Mouse (Mus musculus): ENCODE measurements around the gene Gm48551. TPM values are rescaled to one million over a fixed set of nuclear protein-coding genes. Genes with fewer than 3 reads are reported as not detected.

The Gm48551 gene
- polyA plus RNA-seq, 1 experiment from 2014 or later, result 2.9 TPM

GRCm38 (mm10) chr10:81405588-81406201, 21.4 kb downstream of the Gm48551 start:
- Histone ChIP-seq H3K27ac (ENCODE audit: low read length) (no peak overlapping the region), H3K4me2 (ENCODE audit: low read depth, low read length) (no peak overlapping the region), H3K36me3 (ENCODE audit: control insufficient read depth, insufficient read depth, low read length) (peaks cover 10% of the 10 kb centered on the region), H3K4me1 (ENCODE audit: control insufficient read depth, insufficient read depth, low read length) (peaks cover 68% of the 10 kb centered on the region), H3K9ac (ENCODE audit: low read depth, low read length) (no peak overlapping the region), H3K27me3 (replicated peaks; ENCODE audit: control insufficient read depth, insufficient read depth, low read length) (peaks cover 4% of the 10 kb centered on the region; the same call in 1 of the 2 replicates), H3K4me3 (ENCODE audit: low read length) (no peak overlapping the region), H3K9me3 (ENCODE audit: control insufficient read depth, low read length) (no peaks in the 10 kb centered on the region)
- WGBS, result 51% methylated on average over 13 of the region's 13 CpGs
- no peak for ATAC-seq

- peak overlapping the region; percentile 51 for H3K9ac ChIP-seq (ENCODE audit: low read depth, low read length)
- peak overlapping the region; percentile 41 for H3K4me2 ChIP-seq (ENCODE audit: low read depth, low read length)
- peaks cover 70% of the 10 kb centered on the region for H3K4me1 ChIP-seq (ENCODE audit: control insufficient read depth, insufficient read depth, low read length)
- peak overlapping the region; percentile 28; the same call in 1 of the 2 replicates for H3K4me3 ChIP-seq (ENCODE audit: low read length)
- no peak overlapping the region for H3K27ac ChIP-seq (ENCODE audit: low read length)
- 41% methylated on average over 24 of the region's 24 CpGs for WGBS
- peaks cover 10% of the 10 kb centered on the region for H3K36me3 ChIP-seq (ENCODE audit: control insufficient read depth, insufficient read depth, low read length)
- H3K9me3 ChIP-seq (ENCODE audit: control insufficient read depth, low read length), result no peaks in the 10 kb centered on the region
- no peak for ATAC-seq
- H3K27me3 ChIP-seq (replicated peaks; ENCODE audit: control insufficient read depth, insufficient read depth, low read length), result peaks cover 4% of the 10 kb centered on the region; the same call in 1 of the 2 replicates
These were observed 22.5 kb downstream of the Gm48551 start for GRCm38 (mm10) chr10:81406504-81407440.

- H3K27ac ChIP-seq (ENCODE audit: low read length), result peak overlapping the region; percentile 43
- peak overlapping the region; percentile 51 for H3K9ac ChIP-seq (ENCODE audit: low read depth, low read length)
- peaks cover 10% of the 10 kb centered on the region for H3K36me3 ChIP-seq (ENCODE audit: control insufficient read depth, insufficient read depth, low read length)
- H3K4me1 ChIP-seq (ENCODE audit: control insufficient read depth, insufficient read depth, low read length), result peaks cover 70% of the 10 kb centered on the region
- no peaks in the 10 kb centered on the region for H3K9me3 ChIP-seq (ENCODE audit: control insufficient read depth, low read length)
- H3K4me3 ChIP-seq (ENCODE audit: low read length), result peak overlapping the region; percentile 28; the same call in 1 of the 2 replicates
- peaks cover 4% of the 10 kb centered on the region; the same call in 1 of the 2 replicates for H3K27me3 ChIP-seq (replicated peaks; ENCODE audit: control insufficient read depth, insufficient read depth, low read length)
- peak overlapping the region; percentile 41 for H3K4me2 ChIP-seq (ENCODE audit: low read depth, low read length)
- peak; percentile 26; the same call in 1 of the 2 replicates for ATAC-seq
- 28% methylated on average over 31 of the region's 31 CpGs for WGBS
These were observed 23.5 kb downstream of the Gm48551 start for GRCm38 (mm10) chr10:81407539-81408423.

GRCm38 (mm10) chr10:81408424-81408729, 24.1 kb downstream of the Gm48551 start:
- H3K36me3 ChIP-seq (ENCODE audit: control insufficient read depth, insufficient read depth, low read length), result peaks cover 14% of the 10 kb centered on the region
- H3K9ac ChIP-seq (ENCODE audit: low read depth, low read length), result no peak overlapping the region
- H3K27ac ChIP-seq (ENCODE audit: low read length), result peak overlapping the region; percentile 43; the same call in 1 of the 2 replicates
- WGBS, result 57% methylated on average over 13 of the region's 13 CpGs
- no peaks in the 10 kb centered on the region for H3K9me3 ChIP-seq (ENCODE audit: control insufficient read depth, low read length)
- H3K4me1 ChIP-seq (ENCODE audit: control insufficient read depth, insufficient read depth, low read length), result peaks cover 70% of the 10 kb centered on the region
- H3K4me2 ChIP-seq (ENCODE audit: low read depth, low read length), result no peak overlapping the region
- H3K4me3 ChIP-seq (ENCODE audit: low read length), result no peak overlapping the region
- no peak for ATAC-seq
- peaks cover 4% of the 10 kb centered on the region; the same call in 1 of the 2 replicates for H3K27me3 ChIP-seq (replicated peaks; ENCODE audit: control insufficient read depth, insufficient read depth, low read length)

GRCm38 (mm10) chr10:81408871-81409291, 24.6 kb downstream of the Gm48551 start:
- Histone ChIP-seq H3K4me3 (ENCODE audit: low read length) (no peak overlapping the region), H3K4me1 (ENCODE audit: control insufficient read depth, insufficient read depth, low read length) (peaks cover 73% of the 10 kb centered on the region), H3K9me3 (ENCODE audit: control insufficient read depth, low read length) (no peaks in the 10 kb centered on the region), H3K27ac (ENCODE audit: low read length) (peak overlapping the region; percentile 57), H3K4me2 (ENCODE audit: low read depth, low read length) (no peak overlapping the region), H3K9ac (ENCODE audit: low read depth, low read length) (no peak overlapping the region), H3K36me3 (ENCODE audit: control insufficient read depth, insufficient read depth, low read length) (peaks cover 14% of the 10 kb centered on the region), H3K27me3 (replicated peaks; ENCODE audit: control insufficient read depth, insufficient read depth, low read length) (peaks cover 4% of the 10 kb centered on the region; the same call in 1 of the 2 replicates)
- WGBS, result 21% methylated on average over 9 of the region's 9 CpGs
- ATAC-seq, result peak; percentile 64

GRCm38 (mm10) chr10:81409330-81409729, 25.1 kb downstream of the Gm48551 start:
- no peak overlapping the region for H3K4me2 ChIP-seq (ENCODE audit: low read depth, low read length)
- peaks cover 4% of the 10 kb centered on the region; the same call in 1 of the 2 replicates for H3K27me3 ChIP-seq (replicated peaks; ENCODE audit: control insufficient read depth, insufficient read depth, low read length)
- ATAC-seq, result no peak
- WGBS, result 39% methylated on average over 8 of the region's 8 CpGs
- H3K4me3 ChIP-seq (ENCODE audit: low read length), result no peak overlapping the region
- H3K9me3 ChIP-seq (ENCODE audit: control insufficient read depth, low read length), result no peaks in the 10 kb centered on the region
- peaks cover 14% of the 10 kb centered on the region for H3K36me3 ChIP-seq (ENCODE audit: control insufficient read depth, insufficient read depth, low read length)
- peak overlapping the region; percentile 57 for H3K27ac ChIP-seq (ENCODE audit: low read length)
- no peak overlapping the region for H3K9ac ChIP-seq (ENCODE audit: low read depth, low read length)
- peaks cover 78% of the 10 kb centered on the region for H3K4me1 ChIP-seq (ENCODE audit: control insufficient read depth, insufficient read depth, low read length)

GRCm38 (mm10) chr10:81410350-81410749, 26.1 kb downstream of the Gm48551 start:
- Histone ChIP-seq H3K9ac (ENCODE audit: low read depth, low read length) (0 out of 2 replicates have a peak overlapping the region, but pooled peaks have one; percentile 30), H3K4me2 (ENCODE audit: low read depth, low read length) (no peak overlapping the region), H3K27ac (ENCODE audit: low read length) (peak overlapping the region; percentile 91), H3K36me3 (ENCODE audit: control insufficient read depth, insufficient read depth, low read length) (peaks cover 13% of the 10 kb centered on the region), H3K4me3 (ENCODE audit: low read length) (no peak overlapping the region), H3K9me3 (ENCODE audit: control insufficient read depth, low read length) (no peaks in the 10 kb centered on the region), H3K27me3 (replicated peaks; ENCODE audit: control insufficient read depth, insufficient read depth, low read length) (peaks cover 4% of the 10 kb centered on the region; the same call in 1 of the 2 replicates), H3K4me1 (ENCODE audit: control insufficient read depth, insufficient read depth, low read length) (peaks cover 88% of the 10 kb centered on the region)
- 67% methylated on average over 4 of the region's 4 CpGs for WGBS
- ATAC-seq, result no peak

- H3K4me3 ChIP-seq (ENCODE audit: low read length), result no peak overlapping the region
- no peaks in the 10 kb centered on the region for H3K9me3 ChIP-seq (ENCODE audit: control insufficient read depth, low read length)
- 70% methylated on average over 9 of the region's 9 CpGs for WGBS
- no peak overlapping the region for H3K4me2 ChIP-seq (ENCODE audit: low read depth, low read length)
- ATAC-seq, result no peak
- peaks cover 4% of the 10 kb centered on the region; the same call in 1 of the 2 replicates for H3K27me3 ChIP-seq (replicated peaks; ENCODE audit: control insufficient read depth, insufficient read depth, low read length)
- peak overlapping the region; percentile 91 for H3K27ac ChIP-seq (ENCODE audit: low read length)
- peaks cover 94% of the 10 kb centered on the region for H3K4me1 ChIP-seq (ENCODE audit: control insufficient read depth, insufficient read depth, low read length)
- H3K36me3 ChIP-seq (ENCODE audit: control insufficient read depth, insufficient read depth, low read length), result peaks cover 7% of the 10 kb centered on the region
- 0 out of 2 replicates have a peak overlapping the region, but pooled peaks have one; percentile 21 for H3K9ac ChIP-seq (ENCODE audit: low read depth, low read length)
These were observed 26.7 kb downstream of the Gm48551 start for GRCm38 (mm10) chr10:81410981-81411380.
